Mouse (Mus musculus): ENCODE measurements around the gene Ppp1r13l. TPM values are rescaled to one million over a fixed set of nuclear protein-coding genes. Genes with fewer than 3 reads are reported as not detected.

Gene Ppp1r13l
- polyA plus RNA-seq, 1 experiment from 2014 or later: 3.0 TPM

DNA sequence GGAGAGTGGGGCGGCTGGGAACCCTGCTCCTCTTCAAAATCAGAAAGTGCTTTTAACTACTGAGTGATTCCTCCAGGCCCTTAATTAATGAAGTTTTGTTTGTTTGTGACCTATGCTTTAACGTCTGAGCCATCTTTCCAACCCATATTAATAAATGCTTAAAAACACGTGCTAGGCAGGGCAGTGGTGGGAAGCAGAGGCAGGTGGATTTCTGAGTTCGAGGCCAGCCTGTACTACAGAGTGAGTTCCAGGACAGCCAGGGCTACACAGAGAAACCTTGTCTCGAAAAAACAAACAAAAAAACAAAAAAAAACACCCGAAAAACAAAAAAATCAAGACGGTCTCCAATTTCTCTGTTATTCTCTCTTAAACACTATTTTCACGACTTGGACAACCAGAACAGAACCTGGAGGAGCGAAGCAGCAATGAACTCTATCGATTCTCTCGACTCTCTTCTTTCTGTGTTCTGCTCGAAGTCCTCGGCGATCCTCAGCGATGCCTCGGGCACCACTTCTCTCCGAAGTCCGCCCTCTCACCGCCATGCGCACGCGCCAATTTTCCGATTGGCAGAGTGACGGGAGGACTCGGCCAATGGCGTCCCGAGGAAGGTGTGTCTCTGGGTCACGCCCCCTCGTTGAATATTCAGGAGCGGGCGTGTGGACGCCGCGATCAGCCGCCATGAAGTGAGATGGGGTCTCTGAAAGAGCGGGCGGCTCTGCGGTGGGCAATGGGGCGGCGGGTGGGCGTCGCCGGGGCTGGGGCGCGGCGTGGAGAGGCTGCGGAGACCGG, 22.0 kb downstream of the Ppp1r13l start, which contains the start of gene Ercc2:
Gene Ercc2 (plus strand): TSS at position 634 of the 789 bp plus-strand sequence.
- 5% methylated on average over 48 of the region's 48 CpGs for WGBS
- Histone ChIP-seq H3K4me2 (ENCODE audit: low read length) (peak within 1 kb of the TSS; percentile 90), H3K4me1 (replicated peaks; ENCODE audit: insufficient read depth, low read length) (no peaks in the 10 kb centered on the region; the same call in 1 of the 2 replicates), H3K27me3 (ENCODE audit: insufficient read depth, low read length) (no peaks in the 10 kb centered on the region), H3K4me3 (replicated peaks; ENCODE audit: low read depth, low read length) (peak within 1 kb of the TSS; percentile 79), H3K27ac (peak within 1 kb of the TSS; percentile 31; the same call in 1 of the 2 replicates), H3K9ac (ENCODE audit: low read depth, low read length) (peak within 1 kb of the TSS; percentile 82), H3K36me3 (ENCODE audit: insufficient read depth, low read length) (peaks cover 16% of the 10 kb centered on the region; the same call in 1 of the 2 replicates), H3K9me3 (replicated peaks; ENCODE audit: low read length) (no peaks in the 10 kb centered on the region)
- DNase-seq (ENCODE audit: low spot score) (peak; percentile 98), ATAC-seq (replicated peaks; ENCODE audit: low FRiP score, low read depth) (peak; percentile 94)
- 0 out of 2 replicates have a peak, but pooled peaks have one; percentile 4 for TF ChIP-seq CTCF (IDR thresholded peaks at IDR 0.05; ENCODE audit: low read depth)

DNA sequence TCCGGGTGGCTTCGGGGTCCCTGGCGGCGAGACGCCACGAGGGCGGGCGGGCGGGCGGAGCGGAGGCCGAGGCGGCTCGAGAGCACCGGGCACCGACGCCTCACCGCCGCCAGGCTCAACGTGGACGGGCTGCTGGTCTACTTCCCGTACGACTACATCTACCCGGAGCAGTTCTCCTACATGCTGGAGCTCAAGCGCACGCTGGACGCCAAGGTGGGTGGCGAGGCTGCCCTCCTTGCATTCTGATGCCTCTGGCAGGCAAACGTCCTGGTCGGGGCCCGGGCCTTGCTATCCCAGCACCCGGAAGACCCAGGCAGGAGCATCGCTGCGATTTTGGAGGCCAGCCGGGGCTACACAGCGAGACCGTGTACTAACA, 22.6 kb downstream of the Ppp1r13l start:
- no peak for TF ChIP-seq CTCF (IDR thresholded peaks at IDR 0.05; ENCODE audit: low read depth)
- Histone ChIP-seq H3K4me3 (replicated peaks; ENCODE audit: low read depth, low read length) (peak overlapping the region; percentile 79), H3K27ac (peak overlapping the region; percentile 31; the same call in 1 of the 2 replicates), H3K4me1 (replicated peaks; ENCODE audit: insufficient read depth, low read length) (no peaks in the 10 kb centered on the region; the same call in 1 of the 2 replicates), H3K9me3 (replicated peaks; ENCODE audit: low read length) (no peaks in the 10 kb centered on the region), H3K4me2 (ENCODE audit: low read length) (peak overlapping the region; percentile 90), H3K27me3 (ENCODE audit: insufficient read depth, low read length) (no peaks in the 10 kb centered on the region), H3K9ac (ENCODE audit: low read depth, low read length) (peak overlapping the region; percentile 82), H3K36me3 (ENCODE audit: insufficient read depth, low read length) (peaks cover 22% of the 10 kb centered on the region)
- WGBS: under 1% methylated on average over 27 of the region's 37 CpGs
- ATAC-seq (replicated peaks; ENCODE audit: low FRiP score, low read depth): peak; percentile 63
- peak; percentile 29 for DNase-seq (ENCODE audit: low spot score)

DNA sequence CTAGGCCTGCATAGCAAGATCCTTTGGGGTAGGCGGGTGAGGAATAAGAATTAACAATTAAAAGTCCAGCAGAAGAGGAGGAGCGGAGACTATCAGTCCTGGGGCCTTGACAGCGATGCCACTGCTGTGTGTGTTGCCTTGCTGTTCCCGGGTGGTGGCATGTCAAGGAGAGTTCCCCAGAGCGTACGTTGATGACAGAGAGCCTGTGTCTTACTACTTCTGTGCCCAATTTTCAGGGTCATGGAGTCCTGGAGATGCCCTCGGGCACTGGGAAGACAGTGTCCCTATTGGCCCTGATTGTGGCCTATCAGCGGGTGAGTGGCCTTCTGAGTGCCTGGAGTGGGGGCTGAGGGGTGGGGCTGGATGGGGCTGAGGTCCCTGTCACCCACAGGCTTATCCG, 24.2 kb downstream of the Ppp1r13l start:
- DNase-seq (ENCODE audit: low spot score) (no peak), ATAC-seq (replicated peaks; ENCODE audit: low FRiP score, low read depth) (no peak)
- no peak overlapping the region for H3K4me3 ChIP-seq (replicated peaks; ENCODE audit: low read depth, low read length)
- H3K9ac ChIP-seq (ENCODE audit: low read depth, low read length): no peak overlapping the region
- H3K9me3 ChIP-seq (replicated peaks; ENCODE audit: low read length): no peaks in the 10 kb centered on the region
- H3K27ac ChIP-seq: no peak overlapping the region
- TF ChIP-seq CTCF (IDR thresholded peaks at IDR 0.05; ENCODE audit: low read depth): no peak
- H3K27me3 ChIP-seq (ENCODE audit: insufficient read depth, low read length): no peaks in the 10 kb centered on the region
- H3K4me2 ChIP-seq (ENCODE audit: low read length): no peak overlapping the region
- H3K4me1 ChIP-seq (replicated peaks; ENCODE audit: insufficient read depth, low read length): no peaks in the 10 kb centered on the region; the same call in 1 of the 2 replicates
- H3K36me3 ChIP-seq (ENCODE audit: insufficient read depth, low read length): peaks cover 33% of the 10 kb centered on the region
- WGBS: 88% methylated on average over 9 of the region's 9 CpGs

DNA sequence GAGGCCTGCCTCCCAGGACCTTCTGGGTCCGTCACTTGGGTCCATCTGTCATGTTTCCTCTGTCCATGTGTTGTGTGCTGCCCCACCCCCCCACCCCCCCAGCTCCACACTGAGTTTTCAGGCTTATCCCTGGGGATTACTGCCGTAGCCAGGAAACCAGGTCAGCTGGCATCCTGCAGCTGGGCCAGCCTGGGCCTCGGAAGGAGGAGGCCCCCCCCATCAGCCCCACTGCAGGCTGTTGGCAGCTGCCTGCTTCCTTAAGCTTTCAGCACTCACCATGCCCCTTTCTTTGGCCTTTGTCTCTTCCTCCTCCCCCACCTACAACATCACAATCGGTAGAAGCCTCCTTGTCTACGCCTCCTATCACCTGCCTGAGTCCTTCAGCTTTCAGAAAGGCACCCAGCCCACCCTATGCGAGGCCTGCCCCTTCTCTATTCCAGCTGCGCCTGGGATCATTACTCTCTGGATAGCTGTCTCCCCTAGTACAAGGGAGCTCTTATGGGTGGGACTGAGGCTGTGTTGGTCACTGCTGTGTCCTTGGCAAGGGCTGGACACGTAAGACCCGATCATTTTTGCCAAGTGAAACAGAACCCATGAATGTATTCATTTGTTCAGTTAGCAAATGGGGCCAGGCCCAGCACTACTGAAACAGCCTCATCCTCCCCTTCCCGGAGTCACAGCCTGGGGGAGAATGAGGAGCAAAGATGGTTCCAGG, 29.3 kb downstream of the Ppp1r13l start:
- H3K27me3 ChIP-seq (ENCODE audit: insufficient read depth, low read length): no peaks in the 10 kb centered on the region
- H3K27ac ChIP-seq: no peak overlapping the region
- no peaks in the 10 kb centered on the region for H3K9me3 ChIP-seq (replicated peaks; ENCODE audit: low read length)
- H3K9ac ChIP-seq (ENCODE audit: low read depth, low read length): no peak overlapping the region
- no peak for DNase-seq (ENCODE audit: low spot score)
- WGBS: 88% methylated on average over 10 of the region's 10 CpGs
- H3K4me2 ChIP-seq (ENCODE audit: low read length): no peak overlapping the region
- no peak for ATAC-seq (replicated peaks; ENCODE audit: low FRiP score, low read depth)
- no peaks in the 10 kb centered on the region for H3K4me1 ChIP-seq (replicated peaks; ENCODE audit: insufficient read depth, low read length)
- no peak overlapping the region for H3K4me3 ChIP-seq (replicated peaks; ENCODE audit: low read depth, low read length)
- peaks cover 84% of the 10 kb centered on the region for H3K36me3 ChIP-seq (ENCODE audit: insufficient read depth, low read length)
- TF ChIP-seq CTCF (IDR thresholded peaks at IDR 0.05; ENCODE audit: low read depth): no peak

DNA sequence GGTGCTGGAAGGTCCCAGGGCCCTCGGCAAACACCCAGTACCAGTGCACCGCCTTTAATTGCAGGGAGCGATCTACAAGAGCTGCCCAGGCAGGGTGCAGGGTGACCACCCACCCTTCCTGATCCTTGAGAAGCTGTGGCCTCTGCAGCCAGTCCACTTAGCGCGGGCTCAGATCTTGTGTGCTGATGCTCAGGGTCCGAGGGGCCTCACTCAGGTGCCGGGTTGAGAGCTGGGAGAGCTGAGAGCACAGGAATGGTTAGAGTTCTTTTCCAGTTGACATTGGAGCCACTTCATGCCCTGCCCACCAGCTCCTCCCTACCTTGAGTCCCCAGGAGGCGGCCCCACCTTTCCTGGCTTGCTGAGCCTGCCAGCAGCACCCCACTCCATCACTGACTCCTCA, 34.9 kb downstream of the Ppp1r13l start:
- TF ChIP-seq CTCF (IDR thresholded peaks at IDR 0.05; ENCODE audit: low read depth): no peak
- H3K27ac ChIP-seq: no peak overlapping the region
- DNase-seq (ENCODE audit: low spot score): no peak
- ATAC-seq (replicated peaks; ENCODE audit: low FRiP score, low read depth): no peak
- no peak overlapping the region for H3K9ac ChIP-seq (ENCODE audit: low read depth, low read length)
- H3K36me3 ChIP-seq (ENCODE audit: insufficient read depth, low read length): peaks cover 58% of the 10 kb centered on the region
- H3K27me3 ChIP-seq (ENCODE audit: insufficient read depth, low read length): no peaks in the 10 kb centered on the region
- no peaks in the 10 kb centered on the region for H3K9me3 ChIP-seq (replicated peaks; ENCODE audit: low read length)
- H3K4me3 ChIP-seq (replicated peaks; ENCODE audit: low read depth, low read length): no peak overlapping the region
- 83% methylated on average over 8 of the region's 8 CpGs for WGBS
- H3K4me1 ChIP-seq (replicated peaks; ENCODE audit: insufficient read depth, low read length): no peaks in the 10 kb centered on the region
- H3K4me2 ChIP-seq (ENCODE audit: low read length): no peak overlapping the region

All from kidney, postnatal 0 days (tissue).